Mouse (Mus musculus): ENCODE data around the gene Reln.

GRCm38 (mm10) chr5:22190333-22190732 is 154.2 kb downstream of the Reln start:
- TF ChIP-seq GATA1 (IDR thresholded peaks at IDR 0.05; ENCODE audit: low read length) = no peak
- TF ChIP-seq TAL1 (IDR thresholded peaks at IDR 0.05; ENCODE audit: low read length) = no peak

All from erythroblast, embryonic 14.5 days (primary cell).